Mouse (Mus musculus): ENCODE results near the gene Timm10.

Gene Timm10

DNA sequence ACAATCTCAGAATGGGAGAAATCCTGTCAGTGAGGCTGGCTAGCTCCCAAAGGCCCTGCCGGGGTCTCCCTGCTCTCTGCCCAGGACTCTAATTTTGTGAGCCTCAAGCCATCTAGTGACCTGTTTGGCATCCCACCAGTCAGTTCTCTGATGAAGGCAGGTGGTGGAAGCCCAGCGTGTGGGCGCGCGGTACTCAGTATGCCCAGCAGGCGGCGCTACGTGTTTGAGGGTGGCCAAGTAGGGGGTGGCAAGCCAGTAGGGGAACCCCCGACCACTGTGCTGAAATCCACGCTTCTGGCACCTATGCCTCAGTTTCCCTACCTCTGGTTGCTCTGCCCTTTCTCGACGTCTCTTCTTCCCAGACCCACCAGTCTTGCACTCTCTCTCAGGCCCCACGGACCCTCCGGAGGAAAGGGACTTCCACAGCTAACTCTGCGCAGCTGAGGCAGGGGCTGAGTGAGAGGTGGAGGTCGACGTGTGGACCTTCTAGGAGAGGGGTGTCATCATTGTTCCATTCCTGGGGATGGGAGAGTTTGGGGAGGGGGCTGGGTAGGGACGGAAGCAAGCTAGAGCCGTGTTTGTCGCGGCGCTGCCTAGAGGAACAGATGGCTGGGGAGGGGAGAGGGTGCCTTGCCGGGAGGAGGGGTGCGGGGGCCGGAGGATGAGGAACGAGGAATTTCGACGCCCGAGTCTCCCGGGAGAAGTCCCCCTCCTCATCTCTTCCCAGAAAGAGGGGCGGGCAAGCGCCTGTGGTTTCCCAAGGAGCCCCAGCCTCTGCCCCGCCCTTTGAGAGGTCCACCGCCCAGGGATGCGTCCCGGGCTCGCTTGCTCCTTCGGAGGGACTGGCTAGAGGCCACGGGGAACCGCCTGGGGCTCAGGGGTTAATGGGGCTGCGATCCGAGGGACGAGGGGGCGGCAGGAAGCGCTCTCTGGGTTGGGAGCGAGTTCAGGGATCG lies 39.1 kb downstream of the Timm10 start:
- CTCF ChIA-PET, result interaction anchor here (0.6 to 9.9 kb wide), 31 partner anchors 8 to 1049 kb away, joined by 3 to 108 read pairs (median 4); partner anchors contain the start of genes Tnks1bp1 (in 1 of the 4) and Ube2l6 (in 1 of the 4)
- POLR2A ChIA-PET, result interaction anchor here in 2 of 4 experiments (0.6 to 3.5 kb wide), 9 partner anchors 10 to 124 kb away, joined by 3 to 20 read pairs (median 6); partner anchors contain the start of genes Slc43a1 (in 2 of the 2) and Ube2l6 (in 1 of the 2)

DNA sequence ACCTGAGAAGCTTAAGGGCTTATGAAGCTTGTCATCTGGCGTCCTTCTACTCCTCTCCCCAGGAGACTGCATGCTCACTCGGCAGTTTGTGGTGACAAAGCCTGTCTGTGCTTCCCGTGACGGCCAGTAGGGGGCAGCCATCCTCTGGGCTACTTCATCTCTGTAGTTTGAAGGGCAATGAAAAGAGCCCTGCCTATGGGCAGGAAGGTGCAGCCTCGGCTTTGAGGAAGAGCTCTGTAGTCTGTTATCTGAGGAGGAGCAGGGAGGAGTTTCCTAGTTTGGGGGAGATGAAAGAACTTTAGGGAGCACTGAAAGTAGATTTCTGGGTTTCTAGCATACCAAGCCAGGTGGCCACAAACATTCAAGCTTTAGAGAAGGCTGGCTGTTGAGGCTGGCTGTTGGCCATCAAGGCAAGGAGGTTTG lies 41.7 kb downstream of the Timm10 start:
- CTCF ChIA-PET, result interaction anchor here (0.5 to 9.9 kb wide), 67 partner anchors 9 to 414 kb away, joined by 3 to 108 read pairs (median 5); partner anchors contain the start of genes Slc43a1 (in 2 of the 4), Timm10 (in 2 of the 4), Med19 (in 1 of the 4) and Rtn4rl2 (in 1 of the 4)
- POLR2A ChIA-PET, result interaction anchor here (0.6 to 7.0 kb wide), 28 partner anchors 9 to 208 kb away, joined by 3 to 50 read pairs (median 4); partner anchors contain the start of genes Slc43a1 (in 2 of the 4), Gm28635 (in 1 of the 4), Rtn4rl2 (in 1 of the 4) and Timm10 (in 1 of the 4)

DNA sequence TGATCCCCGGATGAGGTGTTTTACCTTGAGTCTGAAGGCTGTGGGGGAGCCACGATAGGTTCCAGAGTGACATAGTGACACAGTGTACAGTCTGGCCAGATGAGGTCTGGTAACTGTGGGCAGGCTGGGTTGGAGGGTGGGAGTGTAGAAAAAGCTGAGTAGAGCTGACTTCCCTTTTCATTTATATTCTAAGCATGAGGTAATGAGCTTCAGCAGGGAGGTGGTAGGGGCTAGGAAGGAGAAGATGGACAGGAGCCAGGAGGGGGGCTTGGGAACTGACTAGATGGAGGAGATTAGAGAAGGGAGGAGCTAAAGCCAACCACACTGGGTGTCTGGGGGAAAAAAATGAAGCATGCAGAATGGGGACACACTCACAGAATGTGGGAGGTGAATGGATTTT lies 42.2 kb downstream of the Timm10 start:
- ChIA-PET POLR2A (interaction anchor here (0.6 to 7.0 kb wide), 29 partner anchors 8 to 208 kb away, joined by 3 to 50 read pairs (median 5); partner anchors contain the start of genes Slc43a1 (in 2 of the 4), Gm28635 (in 1 of the 4), Rtn4rl2 (in 1 of the 4) and Timm10 (in 1 of the 4)), CTCF (interaction anchor here (0.5 to 9.9 kb wide), 64 partner anchors 9 to 414 kb away, joined by 3 to 108 read pairs (median 5); partner anchors contain the start of genes Slc43a1 (in 2 of the 4), Timm10 (in 2 of the 4), Ube2l6 (in 2 of the 4) and Med19 (in 1 of the 4))

DNA sequence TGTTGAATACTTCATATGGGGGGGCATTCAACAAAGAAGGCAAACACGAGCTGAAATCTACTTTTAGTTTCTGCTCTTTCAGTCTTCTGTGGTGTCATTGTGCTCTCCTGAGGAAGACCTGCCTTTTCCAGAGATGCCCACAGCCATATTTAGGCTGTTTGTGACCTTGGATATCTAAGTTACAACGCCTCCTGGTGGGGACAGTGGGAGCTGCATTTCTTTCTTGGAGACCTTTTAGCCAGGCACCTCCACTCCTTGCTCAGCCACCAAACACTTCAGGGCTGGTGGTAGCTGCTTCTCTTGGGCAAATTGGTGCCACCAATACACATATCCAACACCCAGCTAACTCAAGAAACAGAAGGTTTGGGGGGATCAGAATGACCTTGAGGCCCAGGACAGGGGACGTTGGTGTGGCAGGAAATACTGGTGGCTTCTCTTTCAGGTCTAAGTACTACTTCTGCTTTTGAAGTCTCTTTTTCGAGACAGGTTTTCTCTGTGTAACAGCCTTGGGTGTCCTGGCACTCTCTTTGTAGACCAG lies 43.9 kb downstream of the Timm10 start:
- ChIA-PET POLR2A (interaction anchor here (0.5 to 7.0 kb wide), 16 partner anchors 13 to 177 kb away, joined by 3 to 50 read pairs (median 4); partner anchors contain the start of genes Slc43a1 (in 2 of the 4), Timm10 (in 2 of the 4), Rtn4rl2 (in 1 of the 4) and Tnks1bp1 (in 1 of the 4)), CTCF (interaction anchor here (0.6 to 9.9 kb wide), 45 partner anchors 10 to 416 kb away, joined by 3 to 108 read pairs (median 4); partner anchors contain the start of genes Rtn4rl2 (in 2 of the 4), Slc43a1 (in 2 of the 4), Smtnl1 (in 2 of the 4) and Ctnnd1 (in 1 of the 4))

DNA sequence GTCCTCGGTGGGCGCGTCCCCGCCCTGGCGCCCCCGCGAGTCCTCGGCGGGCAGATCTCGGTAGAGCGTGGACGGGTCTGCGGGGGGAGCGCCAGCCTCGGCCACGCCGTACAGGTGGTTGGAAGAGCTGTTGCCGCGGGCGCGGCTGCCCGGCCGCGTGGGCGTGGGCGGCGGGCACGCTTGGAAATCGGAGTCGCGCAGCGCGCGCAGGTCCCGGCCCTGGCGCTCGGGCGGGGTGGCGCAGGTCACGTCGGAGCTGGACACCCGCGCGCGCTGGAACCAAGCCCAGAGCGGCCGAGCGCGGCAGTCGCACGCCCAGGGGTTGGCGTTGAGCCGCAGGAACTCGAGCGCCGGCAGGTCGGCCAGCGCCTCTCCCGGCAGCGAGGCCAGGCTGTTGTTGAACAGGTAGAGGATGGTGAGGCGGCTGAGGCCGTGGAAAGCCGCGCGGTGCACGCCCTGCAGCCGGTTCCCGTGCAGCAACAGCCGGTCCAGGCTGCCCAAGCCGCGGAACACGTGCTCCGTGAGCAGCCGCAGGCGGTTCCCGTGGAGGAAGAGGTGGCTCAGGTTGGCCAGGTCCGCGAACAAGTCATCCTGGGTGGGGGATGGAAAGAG lies 45.4 kb downstream of the Timm10 start:
- ChIA-PET POLR2A (interaction anchor here (0.9 to 7.0 kb wide), 11 partner anchors 10 to 63 kb away, joined by 3 to 50 read pairs (median 4); partner anchors contain the start of gene Slc43a1 (in 2 of the 4)), CTCF (interaction anchor here (0.5 to 9.9 kb wide), 16 partner anchors 9 to 136 kb away, joined by 3 to 108 read pairs (median 7); partner anchors contain the start of genes Slc43a1 (in 2 of the 4) and Ube2l6 (in 1 of the 4))

DNA sequence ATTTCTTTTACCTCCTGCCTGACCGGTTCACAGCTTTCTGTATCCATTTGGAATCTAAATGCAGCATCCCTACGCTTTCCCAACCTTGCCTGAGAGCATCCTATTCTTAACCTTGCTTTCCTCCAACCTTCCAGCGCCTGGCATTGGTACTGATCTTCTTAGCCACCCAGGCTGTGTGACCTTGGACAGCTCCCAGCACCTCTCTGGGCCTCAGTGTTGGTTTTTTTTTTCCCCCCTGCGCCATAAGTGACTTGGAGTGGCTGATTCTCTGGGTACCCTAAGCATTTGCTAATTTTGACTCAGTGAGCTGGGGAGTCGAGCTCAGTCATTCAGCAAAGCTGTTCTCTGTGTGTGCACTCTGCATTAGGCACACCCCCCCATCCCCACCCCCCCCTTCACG lies 49.0 kb downstream of the Timm10 start:
- ChIA-PET CTCF (interaction anchor here (0.5 to 1.0 kb wide), 11 partner anchors 10 to 149 kb away, joined by 3 to 34 read pairs (median 3); no protein-coding TSS in a partner anchor), POLR2A (interaction anchor here in 2 of 4 experiments (0.9 to 2.1 kb wide), 3 partner anchors 10 to 60 kb away, joined by 4 to 6 read pairs (median 4); no protein-coding TSS in a partner anchor)

All from embryonic stem cell, embryonic (primary cell).